Mouse (Mus musculus) testis, adult 2 months (tissue): ENCODE measurements around the gene Cacng8. TPM values are rescaled to one million over a fixed set of nuclear protein-coding genes. Genes with fewer than 3 reads are reported as not detected.

Experiments used
- H3K27ac ChIP-seq: fragments of 200-500 bp; 2 replicates; pipeline ENCODE4 v1.5.1; 2012; ENCODE audit warnings: low read depth, low read length; ENCODE audit not compliant: control insufficient read depth, insufficient read depth
- H3K27me3 ChIP-seq: fragments of 200-500 bp; 2 replicates; pipeline ENCODE4 v1.6.1; 2012; ENCODE audit warnings: mild to moderate bottlenecking, low read length, moderate library complexity; ENCODE audit not compliant: control insufficient read depth, insufficient read depth
- H3K36me3 ChIP-seq: fragments of 200-500 bp; 2 replicates; pipeline ENCODE4 v1.6.1; 2012; ENCODE audit warnings: mild to moderate bottlenecking, low read length; ENCODE audit not compliant: control insufficient read depth, insufficient read depth
- H3K4me1 ChIP-seq: fragments of 200-500 bp; 2 replicates; pipeline ENCODE4 v1.6.1; 2012; ENCODE audit warnings: low read length; ENCODE audit not compliant: control insufficient read depth, insufficient read depth
- H3K4me3 ChIP-seq: fragments of 200-500 bp; 2 replicates; pipeline ENCODE4 v1.5.1; 2012; ENCODE audit warnings: low read depth, mild to moderate bottlenecking, low read length, moderate library complexity, mixed read lengths; ENCODE audit not compliant: control insufficient read depth
- CTCF ChIP-seq: fragments of 200-500 bp; IDR thresholded peaks from 2 replicates; pipeline ENCODE4 v1.5.1; 2012; ENCODE audit warnings: low read depth, mild to moderate bottlenecking, inconsistent platforms, low read length, moderate library complexity; ENCODE audit not compliant: control insufficient read depth, insufficient read depth, insufficient replicate concordance
- POLR2A ChIP-seq: fragments of 200-500 bp; IDR thresholded peaks from 2 replicates; pipeline ENCODE4 v1.6.1; 2012; ENCODE audit warnings: low read depth, mild to moderate bottlenecking, inconsistent platforms, low read length, moderate library complexity; ENCODE audit not compliant: control insufficient read depth
- polyA plus RNA-seq: library from polyadenylated mRNA; depleted of rRNA; stranded (reverse); fragments of >200 nt; gene quantifications from 2 replicates; pipeline ENCODE4 v1.2.3, GENCODE M21; 2012

Cacng8 gene
- polyA plus RNA-seq, 1 experiment, result 10.9 TPM

GRCm38 (mm10) chr7:3354850-3355249, 35.6 kb upstream of the Cacng8 start:
- Histone ChIP-seq H3K36me3 (no peaks in the 10 kb centered on the region), H3K4me3 (no peak overlapping the region), H3K27ac (no peak overlapping the region), H3K27me3 (no peaks in the 10 kb centered on the region), H3K4me1 (no peaks in the 10 kb centered on the region)
- TF ChIP-seq CTCF (no peak), POLR2A (no peak)

- no peak for TF ChIP-seq CTCF
- TF ChIP-seq POLR2A, result no peak
- H3K27ac ChIP-seq, result no peak overlapping the region
- H3K27me3 ChIP-seq, result no peaks in the 10 kb centered on the region
- H3K4me1 ChIP-seq, result peaks cover under 1% of the 10 kb centered on the region
- H3K4me3 ChIP-seq, result no peak overlapping the region
- H3K36me3 ChIP-seq, result no peaks in the 10 kb centered on the region
These were observed 29.8 kb upstream of the Cacng8 start for GRCm38 (mm10) chr7:3360678-3361077.

GRCm38 (mm10) chr7:3365547-3366279, 24.8 kb upstream of the Cacng8 start:
- Histone ChIP-seq H3K4me1 (peaks cover 24% of the 10 kb centered on the region), H3K36me3 (no peaks in the 10 kb centered on the region), H3K27ac (no peak overlapping the region), H3K4me3 (no peak overlapping the region), H3K27me3 (peaks cover 2% of the 10 kb centered on the region; the same call in 1 of the 2 replicates)
- TF ChIP-seq CTCF, result no peak
- TF ChIP-seq POLR2A, result no peak

GRCm38 (mm10) chr7:3366705-3367516, 23.6 kb upstream of the Cacng8 start:
- no peaks in the 10 kb centered on the region for H3K36me3 ChIP-seq
- TF ChIP-seq POLR2A (no peak), CTCF (no peak)
- peak overlapping the region; percentile 57 for H3K4me3 ChIP-seq
- H3K27me3 ChIP-seq, result peaks cover 2% of the 10 kb centered on the region; the same call in 1 of the 2 replicates
- peaks cover 24% of the 10 kb centered on the region for H3K4me1 ChIP-seq
- H3K27ac ChIP-seq, result no peak overlapping the region

- peak overlapping the region; percentile 33 for H3K4me3 ChIP-seq
- H3K27ac ChIP-seq, result no peak overlapping the region
- H3K4me1 ChIP-seq, result peaks cover 24% of the 10 kb centered on the region
- no peaks in the 10 kb centered on the region for H3K36me3 ChIP-seq
- no peak for TF ChIP-seq CTCF
- no peak for TF ChIP-seq POLR2A
- H3K27me3 ChIP-seq, result peaks cover 2% of the 10 kb centered on the region; the same call in 1 of the 2 replicates
These were observed 22.9 kb upstream of the Cacng8 start for GRCm38 (mm10) chr7:3367569-3367968.

GRCm38 (mm10) chr7:3368311-3368710, 22.2 kb upstream of the Cacng8 start:
- Histone ChIP-seq H3K36me3 (no peaks in the 10 kb centered on the region), H3K4me3 (no peak overlapping the region), H3K27me3 (peaks cover 2% of the 10 kb centered on the region; the same call in 1 of the 2 replicates), H3K4me1 (peaks cover 24% of the 10 kb centered on the region), H3K27ac (no peak overlapping the region)
- TF ChIP-seq POLR2A (no peak), CTCF (no peak)

- Histone ChIP-seq H3K4me3 (no peak overlapping the region), H3K27me3 (peaks cover 2% of the 10 kb centered on the region; the same call in 1 of the 2 replicates), H3K4me1 (peaks cover 24% of the 10 kb centered on the region), H3K27ac (no peak overlapping the region), H3K36me3 (no peaks in the 10 kb centered on the region)
- no peak for TF ChIP-seq POLR2A
- no peak for TF ChIP-seq CTCF
These were observed 21.3 kb upstream of the Cacng8 start for GRCm38 (mm10) chr7:3369189-3369588.
